Mouse (Mus musculus): ENCODE data around the gene Eif4enif1.
A peak's percentile ranks its signal among the peaks of the same experiment; 100 is the strongest.
"Not testable (repeated sequence)": the region's sequence is repeated elsewhere in the genome, so short reads cannot be mapped to it uniquely, and the experiment has no call there.

Eif4enif1 gene

GRCm38 (mm10) chr11:3181971-3182370 is 20.2 kb upstream of the Eif4enif1 start:
- not testable (repeated sequence) for DNase-seq (ENCODE audit: low spot score)

- not testable (repeated sequence) for DNase-seq (ENCODE audit: low spot score)
Observed at GRCm38 (mm10) chr11:3182707-3183106, 19.5 kb upstream of the Eif4enif1 start.

- no peak for DNase-seq (ENCODE audit: low spot score)
Observed at GRCm38 (mm10) chr11:3193363-3193762, 8.8 kb upstream of the Eif4enif1 start, which contains the start of gene Sfi1. Sfi1 (minus strand) TSS chr11:3193463.

GRCm38 (mm10) chr11:3200636-3201035 is 1.6 kb upstream of the Eif4enif1 start:
- DNase-seq (ENCODE audit: low spot score) = not testable (repeated sequence)

- DNase-seq (ENCODE audit: low spot score) = peak; percentile 18
Observed at GRCm38 (mm10) chr11:3201326-3202230, 614 bp upstream of the Eif4enif1 start.

GRCm38 (mm10) chr11:3202781-3203441 is 719 bp downstream of the Eif4enif1 start:
- peak; percentile 41 for DNase-seq (ENCODE audit: low spot score)

GRCm38 (mm10) chr11:3203771-3204170 is 1.6 kb downstream of the Eif4enif1 start:
- DNase-seq (ENCODE audit: low spot score) = no peak

GRCm38 (mm10) chr11:3205207-3205606 is 3.0 kb downstream of the Eif4enif1 start:
- no peak for DNase-seq (ENCODE audit: low spot score)

- DNase-seq (ENCODE audit: low spot score) = no peak
Observed at GRCm38 (mm10) chr11:3206783-3207182, 4.6 kb downstream of the Eif4enif1 start.

GRCm38 (mm10) chr11:3212526-3212925 is 10.3 kb downstream of the Eif4enif1 start:
- no peak for DNase-seq (ENCODE audit: low spot score)

- no peak for DNase-seq (ENCODE audit: low spot score)
Observed at GRCm38 (mm10) chr11:3223105-3223504, 20.9 kb downstream of the Eif4enif1 start.

- no peak for DNase-seq (ENCODE audit: low spot score)
Observed at GRCm38 (mm10) chr11:3227113-3227512, 24.9 kb downstream of the Eif4enif1 start.

GRCm38 (mm10) chr11:3232248-3232647 is 30.1 kb downstream of the Eif4enif1 start:
- DNase-seq (ENCODE audit: low spot score) = no peak

GRCm38 (mm10) chr11:3233704-3234103 is 31.5 kb downstream of the Eif4enif1 start:
- no peak for DNase-seq (ENCODE audit: low spot score)

GRCm38 (mm10) chr11:3235277-3235676 is 33.1 kb downstream of the Eif4enif1 start:
- DNase-seq (ENCODE audit: low spot score) = no peak

- no peak for DNase-seq (ENCODE audit: low spot score)
Observed at GRCm38 (mm10) chr11:3242395-3242794, 40.2 kb downstream of the Eif4enif1 start.

GRCm38 (mm10) chr11:3243771-3244170 is 41.6 kb downstream of the Eif4enif1 start:
- DNase-seq (ENCODE audit: low spot score) = peak; percentile 26

- DNase-seq (ENCODE audit: low spot score) = no peak
Observed at GRCm38 (mm10) chr11:3247387-3247786, 45.2 kb downstream of the Eif4enif1 start.

- no peak for DNase-seq (ENCODE audit: low spot score)
Observed at GRCm38 (mm10) chr11:3259537-3259936, 57.3 kb downstream of the Eif4enif1 start.

- peak; percentile 19 for DNase-seq (ENCODE audit: low spot score)
Observed at GRCm38 (mm10) chr11:3265291-3266078, 63.3 kb downstream of the Eif4enif1 start.

- DNase-seq (ENCODE audit: low spot score) = peak; percentile 92
Observed at GRCm38 (mm10) chr11:3266079-3266685, 64.0 kb downstream of the Eif4enif1 start, which contains the start of gene Drg1. Drg1 (minus strand) TSS chr11:3266415.

- no peak for DNase-seq (ENCODE audit: low spot score)
Observed at GRCm38 (mm10) chr11:3267133-3267532, 64.9 kb downstream of the Eif4enif1 start.

All from layer of hippocampus, adult 11-12 months (tissue).